Mouse (Mus musculus) stomach, postnatal 0 days (tissue): ENCODE results near the gene 9930021J03Rik. TPM values are rescaled to one million over a fixed set of nuclear protein-coding genes. Genes with fewer than 3 reads are reported as not detected.

Experiments
- ATAC-seq: fragments of 200-750 bp; cut with Nextera tagmentation; 2 replicates; pipeline ENCODE4 v1.8.0; 2017; ENCODE audit not compliant: low FRiP score, low TSS enrichment
- DNase-seq: peaks from one replicate; pipeline ENCODE4 v3.0.0-alpha.2; 2016; ENCODE audit warnings: low spot score
- H3K27ac ChIP-seq: fragments of 300-500 bp; sonication (generic); replicated peaks from 2 replicates; pipeline ENCODE4 v1.5.1; 2014; ENCODE audit warnings: mild to moderate bottlenecking, control low read depth
- H3K27me3 ChIP-seq: fragments of 300-500 bp; sonication (generic); 2 replicates; pipeline ENCODE4 v1.6.1; 2014; ENCODE audit warnings: low read length; ENCODE audit not compliant: control insufficient read depth, insufficient read depth
- H3K36me3 ChIP-seq: fragments of 300-500 bp; sonication (generic); 2 replicates; pipeline ENCODE4 v1.6.1; 2014; ENCODE audit warnings: low read length, mixed read lengths; ENCODE audit not compliant: control insufficient read depth, insufficient read depth
- H3K4me1 ChIP-seq: fragments of 300-500 bp; sonication (generic); replicated peaks from 2 replicates; pipeline ENCODE4 v1.6.1; 2014; ENCODE audit warnings: antibody characterized with exemption; ENCODE audit not compliant: control insufficient read depth, insufficient read depth
- H3K4me2 ChIP-seq: fragments of 300-500 bp; sonication (generic); replicated peaks from 2 replicates; pipeline ENCODE4 v1.6.1; 2014; ENCODE audit warnings: low read depth, mild to moderate bottlenecking, control low read depth, moderate library complexity
- H3K4me3 ChIP-seq: fragments of 300-500 bp; sonication (generic); 2 replicates; pipeline ENCODE4 v1.5.1; 2014; ENCODE audit warnings: low read depth, low read length, control low read depth
- H3K9ac ChIP-seq: fragments of 300-500 bp; sonication (generic); 2 replicates; pipeline ENCODE4 v1.6.1; 2014; ENCODE audit warnings: mild to moderate bottlenecking, low read length, control low read depth, mixed read lengths
- H3K9me3 ChIP-seq: fragments of 300-500 bp; sonication (generic); 2 replicates; pipeline ENCODE4 v1.6.1; 2016; ENCODE audit warnings: low read length; ENCODE audit not compliant: control insufficient read depth
- CTCF ChIP-seq: IDR thresholded peaks from 2 replicates; pipeline ENCODE4 v1.5.1; 2016; ENCODE audit warnings: antibody characterized with exemption, low read depth, mild to moderate bottlenecking, moderate library complexity
- EP300 ChIP-seq: optimal IDR thresholded peaks from 2 replicates; pipeline ENCODE3; 2016; ENCODE audit warnings: antibody characterized with exemption
- WGBS: fragments of 180-500 bp; shearing (Covaris S2); extraction: QIAGEN DNeasy Blood & Tissue Kit; methylation state at CpG from one replicate; pipeline ENCODE4 v1.1.7; 2014; 5-methylcytosine and 5-hydroxymethylcytosine counted together
- polyA plus RNA-seq: library from polyadenylated mRNA; unstranded; fragments of >200 nt; fragmentation: Nextera tagmentation; extraction: Ambion mirVana; gene quantifications from 2 replicates; pipeline ENCODE4 v1.2.1, GENCODE M21; 2015

9930021J03Rik gene
- 2.8 and 3.0 TPM in 2 replicates for polyA plus RNA-seq

- TF ChIP-seq CTCF (no peak), EP300 (no peak)
- H3K9ac ChIP-seq = peak within 1 kb of the TSS; percentile 94
- no peaks in the 10 kb centered on the region for H3K27me3 ChIP-seq
- peak within 1 kb of the TSS; percentile 95 for H3K4me3 ChIP-seq
- H3K27ac ChIP-seq = peak within 1 kb of the TSS; percentile 97
- under 1% methylated on average over 51 of the region's 95 CpGs for WGBS
- no peaks in the 10 kb centered on the region for H3K4me1 ChIP-seq
- H3K36me3 ChIP-seq = no peaks in the 10 kb centered on the region; the same call in 1 of the 2 replicates
- DNase-seq (peak; percentile 100), ATAC-seq (peak; percentile 94)
- H3K9me3 ChIP-seq = no peaks in the 10 kb centered on the region
- peak within 1 kb of the TSS; percentile 86 for H3K4me2 ChIP-seq
Measured at GRCm38 (mm10) chr19:29805917-29806785, at the start of gene 9930021J03Rik. TSS of gene 9930021J03Rik (minus strand) at chr19:29805989.

GRCm38 (mm10) chr19:29853711-29854110 lies 47.9 kb upstream of the 9930021J03Rik start:
- H3K4me2 ChIP-seq = no peak overlapping the region
- WGBS = 87% methylated on average over 5 of the region's 5 CpGs
- no peaks in the 10 kb centered on the region for H3K36me3 ChIP-seq

GRCm38 (mm10) chr19:29851036-29851690 lies 45.4 kb upstream of the 9930021J03Rik start:
- no peak overlapping the region for H3K9ac ChIP-seq
- no peak overlapping the region for H3K4me3 ChIP-seq
- 60% methylated on average over 12 of the region's 12 CpGs for WGBS
- DNase-seq = no peak
- H3K4me1 ChIP-seq = no peaks in the 10 kb centered on the region
- TF ChIP-seq CTCF = no peak
- no peak for TF ChIP-seq EP300
- no peak overlapping the region for H3K27ac ChIP-seq
- no peaks in the 10 kb centered on the region for H3K9me3 ChIP-seq
- H3K27me3 ChIP-seq = no peaks in the 10 kb centered on the region
- no peak overlapping the region for H3K4me2 ChIP-seq
- H3K36me3 ChIP-seq = no peaks in the 10 kb centered on the region
- no peak for ATAC-seq

More at GRCm38 (mm10) chr19:29853711-29854110, 47.9 kb upstream of the 9930021J03Rik start:
- TF ChIP-seq EP300 (no peak), CTCF (no peak)
- no peaks in the 10 kb centered on the region for H3K4me1 ChIP-seq
- H3K27me3 ChIP-seq = no peaks in the 10 kb centered on the region
- H3K9me3 ChIP-seq = no peaks in the 10 kb centered on the region
- no peak overlapping the region for H3K4me3 ChIP-seq
- no peak for ATAC-seq
- DNase-seq = no peak
- no peak overlapping the region for H3K9ac ChIP-seq
- H3K27ac ChIP-seq = no peak overlapping the region

GRCm38 (mm10) chr19:29849924-29850551 lies 44.2 kb upstream of the 9930021J03Rik start:
- Histone ChIP-seq H3K36me3 (no peaks in the 10 kb centered on the region), H3K4me3 (no peak overlapping the region), H3K4me1 (no peaks in the 10 kb centered on the region), H3K9ac (no peak overlapping the region), H3K4me2 (no peak overlapping the region), H3K9me3 (no peaks in the 10 kb centered on the region), H3K27ac (no peak overlapping the region), H3K27me3 (no peaks in the 10 kb centered on the region)
- WGBS = 82% methylated on average over 11 of the region's 11 CpGs
- DNase-seq (no peak), ATAC-seq (no peak)
- no peak for TF ChIP-seq EP300
- no peak for TF ChIP-seq CTCF

- Histone ChIP-seq H3K9ac (no peak overlapping the region), H3K27ac (peak overlapping the region; percentile 56), H3K4me1 (peaks cover 4% of the 10 kb centered on the region; the same call in 1 of the 2 replicates), H3K4me2 (no peak overlapping the region), H3K36me3 (no peaks in the 10 kb centered on the region), H3K9me3 (no peaks in the 10 kb centered on the region), H3K4me3 (no peak overlapping the region), H3K27me3 (no peaks in the 10 kb centered on the region)
- DNase-seq = no peak
- WGBS = 56% methylated on average over 12 of the region's 12 CpGs
- no peak for ATAC-seq
- TF ChIP-seq EP300 (no peak), CTCF (no peak)
Measured at GRCm38 (mm10) chr19:29844036-29844661, 38.4 kb upstream of the 9930021J03Rik start.
